Mouse (Mus musculus): ENCODE measurements around the gene Gm11009. TPM values are rescaled to one million over a fixed set of nuclear protein-coding genes. Genes with fewer than 3 reads are reported as not detected.
"Not testable (repeated sequence)": the region's sequence is repeated elsewhere in the genome, so short reads cannot be mapped to it uniquely, and the experiment has no call there.

Gm11009 gene
- 1.1 TPM in 1 of 2 replicates, not detected in the other for total RNA-seq (2012; rRNA removed)

DNA sequence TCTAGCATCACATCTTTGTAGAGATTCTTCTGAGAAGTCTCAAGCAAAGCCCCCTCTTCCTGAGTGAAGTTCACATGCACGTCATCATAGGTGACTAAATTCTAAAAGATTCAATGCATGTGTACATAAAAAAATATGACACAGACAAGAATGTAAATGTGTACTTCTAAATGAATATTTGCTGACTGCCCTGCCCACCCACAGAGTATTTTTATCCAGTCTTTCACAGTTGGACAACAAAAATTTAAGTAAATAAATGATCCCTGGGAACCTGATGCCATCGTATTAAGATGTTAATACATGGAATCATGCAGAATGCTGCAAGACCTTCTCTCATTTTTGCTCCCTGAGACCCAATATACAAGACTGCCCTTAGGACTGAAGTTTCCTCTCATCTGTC lies at the start of gene Gm11009:
TSS of gene Gm11009 (minus strand) at position 101 of the 400 bp plus-strand sequence.
- DNase-seq (ENCODE audit: low read depth, low spot score); in situ Hi-C loops (cut with MboI; ENCODE audit: low sequenced_read_pairs in 2 of 2, unreplicated experiment in 2 of 2); H3K4me3 ChIP-seq (ENCODE audit: insufficient read depth in 1 of 2, low read depth in 1 of 2, low read length in 2 of 2, poor library complexity in 1 of 2, severe bottlenecking in 1 of 2); H3K9me3 ChIP-seq (ENCODE audit: control insufficient read depth, insufficient read depth, low read depth, low read length); H3K4me1 ChIP-seq (ENCODE audit: control insufficient read depth in 2 of 2, insufficient read depth in 2 of 2, low read length in 2 of 2, poor library complexity in 1 of 2); H3K9ac ChIP-seq (ENCODE audit: insufficient read depth, low read depth, low read length, poor library complexity, severe bottlenecking); H3K27ac ChIP-seq (ENCODE audit: insufficient read depth, low read depth, low read length, poor library complexity, severe bottlenecking); H3K36me3 ChIP-seq (ENCODE audit: control insufficient read depth, insufficient read depth, low read length, poor library complexity, severe bottlenecking): not testable (repeated sequence)

Other genes starting within 250 kb of the Gm11009 start
- gene Gm2004, start 169.7 kb downstream of the Gm11009 start, total RNA-seq (2012; rRNA removed): 14.5 and 26.5 TPM in 2 replicates
- gene 2210418O10Rik, start 92.9 kb downstream of the Gm11009 start, total RNA-seq (2012; rRNA removed): 27.8 and 30.1 TPM in 2 replicates
- 5.3 and 7.9 TPM in 2 replicates for gene Gm14435, start 104.1 kb upstream of the Gm11009 start, total RNA-seq (2012; rRNA removed)
- not detected in 2 replicates for gene Gm14434, start 167.3 kb upstream of the Gm11009 start, total RNA-seq (2012; rRNA removed)
- gene Zfp967, start 201.6 kb upstream of the Gm11009 start, total RNA-seq (2012; rRNA removed): not detected in 2 replicates

Measured in ES-E14 (cell line).